Mouse (Mus musculus) limb, embryonic 11.5 days (tissue): ENCODE data around the gene Gdf7. TPM values are rescaled to one million over a fixed set of nuclear protein-coding genes. Genes with fewer than 3 reads are reported as not detected.

Experiments
- ATAC-seq: fragments of 200-750 bp; cut with Nextera tagmentation; 2 replicates; pipeline ENCODE4 v1.8.0; 2017; ENCODE audit warnings: low read depth; ENCODE audit not compliant: insufficient number of reproducible peaks, low FRiP score, low TSS enrichment
- DNase-seq: peaks from one replicate; pipeline ENCODE4 v3.0.0-alpha.2; 2015; ENCODE audit warnings: low spot score
- H3K27ac ChIP-seq: fragments of 300-500 bp; sonication (generic); replicated peaks from 2 replicates; pipeline ENCODE4 v1.5.1; 2014; ENCODE audit warnings: low read depth, mild to moderate bottlenecking, low read length
- H3K27me3 ChIP-seq: fragments of 300-500 bp; sonication (generic); 2 replicates; pipeline ENCODE4 v1.6.1; 2014; ENCODE audit warnings: mild to moderate bottlenecking, low read length, mixed read lengths; ENCODE audit not compliant: control insufficient read depth, insufficient read depth
- H3K36me3 ChIP-seq: fragments of 300-500 bp; sonication (generic); 2 replicates; pipeline ENCODE4 v1.6.1; 2014; ENCODE audit warnings: mild to moderate bottlenecking, low read length, moderate library complexity, mixed read lengths; ENCODE audit not compliant: control insufficient read depth, insufficient read depth
- H3K4me1 ChIP-seq: fragments of 300-500 bp; sonication (generic); 2 replicates; pipeline ENCODE4 v1.6.1; 2014; ENCODE audit warnings: low read length, mixed read lengths; ENCODE audit not compliant: control insufficient read depth, insufficient read depth
- H3K4me2 ChIP-seq: fragments of 300-500 bp; sonication (generic); 2 replicates; pipeline ENCODE4 v1.6.1; 2014; ENCODE audit warnings: low read depth, mild to moderate bottlenecking, moderate library complexity; ENCODE audit not compliant: severe bottlenecking
- H3K4me3 ChIP-seq: fragments of 300-500 bp; sonication (generic); 2 replicates; pipeline ENCODE4 v1.5.1; 2014; ENCODE audit warnings: low read depth, low read length
- H3K9ac ChIP-seq: fragments of 300-500 bp; sonication (generic); 2 replicates; pipeline ENCODE4 v1.6.1; 2014; ENCODE audit warnings: mild to moderate bottlenecking, low read length
- H3K9me3 ChIP-seq: fragments of 300-500 bp; sonication (generic); 2 replicates; pipeline ENCODE4 v1.6.1; 2016; ENCODE audit warnings: low read length; ENCODE audit not compliant: control insufficient read depth
- WGBS: fragments of 180-500 bp; shearing (Covaris S2); extraction: QIAGEN DNeasy Blood & Tissue Kit; methylation state at CpG from one replicate; pipeline ENCODE4 v1.1.7; 2014; 5-methylcytosine and 5-hydroxymethylcytosine counted together
- polyA plus RNA-seq: library from polyadenylated mRNA; unstranded; fragments of >200 nt; fragmentation: Nextera tagmentation; extraction: Ambion mirVana; gene quantifications from 2 replicates; pipeline ENCODE4 v1.2.1, GENCODE M21; 2014

Gdf7 gene
- polyA plus RNA-seq: 0.13 and 0.23 TPM in 2 replicates

- Histone ChIP-seq H3K27me3 (peaks cover 78% of the 10 kb centered on the region), H3K27ac (no peak within 1 kb of the TSS), H3K9me3 (no peaks in the 10 kb centered on the region), H3K4me3 (peak within 1 kb of the TSS; percentile 44), H3K4me2 (peak within 1 kb of the TSS; percentile 70), H3K4me1 (peaks cover 13% of the 10 kb centered on the region), H3K9ac (peak within 1 kb of the TSS; percentile 41), H3K36me3 (no peaks in the 10 kb centered on the region)
- WGBS: under 1% methylated on average over 51 of the region's 53 CpGs
- ATAC-seq: 0 out of 2 replicates have a peak, but pooled peaks have one; percentile 10
- DNase-seq: peak; percentile 53
These were observed at the start of gene Gdf7 for GRCm38 (mm10) chr12:8301841-8302431. Gene Gdf7 (minus strand): TSS chr12:8301954.

- H3K4me1 ChIP-seq: no peaks in the 10 kb centered on the region
- no peaks in the 10 kb centered on the region for H3K9me3 ChIP-seq
- no peak overlapping the region for H3K9ac ChIP-seq
- H3K27ac ChIP-seq: no peak overlapping the region
- no peak overlapping the region for H3K4me3 ChIP-seq
- ATAC-seq (no peak), DNase-seq (no peak)
- H3K4me2 ChIP-seq: no peak overlapping the region
- WGBS: 22% methylated on average over 4 of the region's 4 CpGs
- H3K36me3 ChIP-seq: no peaks in the 10 kb centered on the region
- no peaks in the 10 kb centered on the region for H3K27me3 ChIP-seq
These were observed 49.5 kb upstream of the Gdf7 start for GRCm38 (mm10) chr12:8351025-8351903.

GRCm38 (mm10) chr12:8348733-8349513, 47.2 kb upstream of the Gdf7 start:
- 83% methylated on average over 9 of the region's 9 CpGs for WGBS
- no peaks in the 10 kb centered on the region for H3K27me3 ChIP-seq
- H3K4me2 ChIP-seq: no peak overlapping the region
- no peaks in the 10 kb centered on the region for H3K36me3 ChIP-seq
- no peaks in the 10 kb centered on the region for H3K4me1 ChIP-seq
- H3K9ac ChIP-seq: no peak overlapping the region
- H3K27ac ChIP-seq: no peak overlapping the region
- DNase-seq (no peak), ATAC-seq (no peak; the same call in 1 of the 2 replicates)
- H3K9me3 ChIP-seq: no peaks in the 10 kb centered on the region
- no peak overlapping the region for H3K4me3 ChIP-seq

- H3K9ac ChIP-seq: no peak overlapping the region
- H3K27me3 ChIP-seq: no peaks in the 10 kb centered on the region
- no peaks in the 10 kb centered on the region for H3K9me3 ChIP-seq
- 94% methylated on average over 8 of the region's 8 CpGs for WGBS
- ATAC-seq (no peak), DNase-seq (no peak)
- no peak overlapping the region for H3K4me3 ChIP-seq
- no peaks in the 10 kb centered on the region for H3K4me1 ChIP-seq
- H3K4me2 ChIP-seq: no peak overlapping the region
- H3K36me3 ChIP-seq: no peaks in the 10 kb centered on the region
- H3K27ac ChIP-seq: no peak overlapping the region
These were observed 46.1 kb upstream of the Gdf7 start for GRCm38 (mm10) chr12:8347746-8348462.

- H3K4me1 ChIP-seq: no peaks in the 10 kb centered on the region
- ATAC-seq (no peak), DNase-seq (no peak)
- no peak overlapping the region for H3K27ac ChIP-seq
- no peak overlapping the region for H3K9ac ChIP-seq
- H3K4me2 ChIP-seq: no peak overlapping the region
- H3K4me3 ChIP-seq: no peak overlapping the region
- no peaks in the 10 kb centered on the region for H3K36me3 ChIP-seq
- 92% methylated on average over 5 of the region's 5 CpGs for WGBS
- H3K27me3 ChIP-seq: no peaks in the 10 kb centered on the region
- H3K9me3 ChIP-seq: no peaks in the 10 kb centered on the region
These were observed 43.8 kb upstream of the Gdf7 start for GRCm38 (mm10) chr12:8345539-8345938.

GRCm38 (mm10) chr12:8344897-8345296, 43.1 kb upstream of the Gdf7 start:
- H3K27me3 ChIP-seq: no peaks in the 10 kb centered on the region
- DNase-seq (no peak), ATAC-seq (no peak)
- H3K4me3 ChIP-seq: no peak overlapping the region
- no peaks in the 10 kb centered on the region for H3K9me3 ChIP-seq
- H3K36me3 ChIP-seq: no peaks in the 10 kb centered on the region
- WGBS: 65% methylated on average over 9 of the region's 9 CpGs
- H3K4me1 ChIP-seq: no peaks in the 10 kb centered on the region
- H3K27ac ChIP-seq: no peak overlapping the region
- H3K4me2 ChIP-seq: no peak overlapping the region
- no peak overlapping the region for H3K9ac ChIP-seq

- no peak for ATAC-seq
- no peaks in the 10 kb centered on the region for H3K27me3 ChIP-seq
- WGBS: 97% methylated on average over 3 of the region's 3 CpGs
- no peaks in the 10 kb centered on the region for H3K9me3 ChIP-seq
- H3K27ac ChIP-seq: no peak overlapping the region
- DNase-seq: no peak
- H3K4me3 ChIP-seq: no peak overlapping the region
- no peaks in the 10 kb centered on the region for H3K36me3 ChIP-seq
- H3K9ac ChIP-seq: no peak overlapping the region
- H3K4me1 ChIP-seq: no peaks in the 10 kb centered on the region
- no peak overlapping the region for H3K4me2 ChIP-seq
These were observed 41.6 kb upstream of the Gdf7 start for GRCm38 (mm10) chr12:8343381-8343780.

- no peaks in the 10 kb centered on the region for H3K27me3 ChIP-seq
- H3K4me1 ChIP-seq: no peaks in the 10 kb centered on the region
- ATAC-seq: no peak
- H3K36me3 ChIP-seq: 0 out of 2 replicates have a peak, but pooled peaks cover 2% of the 10 kb centered on the region
- 89% methylated on average over 6 of the region's 6 CpGs for WGBS
- H3K4me2 ChIP-seq: no peak overlapping the region
- H3K27ac ChIP-seq: no peak overlapping the region
- no peak overlapping the region for H3K4me3 ChIP-seq
- no peak for DNase-seq
- H3K9ac ChIP-seq: no peak overlapping the region
- no peaks in the 10 kb centered on the region for H3K9me3 ChIP-seq
These were observed 39.3 kb upstream of the Gdf7 start for GRCm38 (mm10) chr12:8341008-8341407.
